Mouse (Mus musculus) erythroblast, adult 5-6 weeks (primary cell): Measurements from ENCODE around the gene Cyth3. TPM values are rescaled to one million over a fixed set of nuclear protein-coding genes. Genes with fewer than 3 reads are reported as not detected.

Experiments used
- ATAC-seq: replicated peaks from 2 replicates; pipeline ENCODE4 v1.8.0; 2016; ENCODE audit warnings: moderate number of reproducible peaks, mild to moderate bottlenecking, moderate TSS enrichment, inconsistent platforms; ENCODE audit not compliant: poor library complexity, low FRiP score, severe bottlenecking
- total RNA-seq, 2 experiments: library from RNA; stranded (forward) in 1 of 2; stranded (reverse) in 1 of 2; fragments of 150-400 nt in 1 of 2; fragments of 200-764, 138-1000 nt in 1 of 2; gene quantifications; 2 replicates each; pipeline versions ENCODE4 v1.2.3 to v1.2.4; 2015 to 2017; ENCODE audit warnings: low replicate concordance in 2 of 2

Cyth3 gene
- total RNA-seq, 2 experiments from 2014 or later: 106 to 145 TPM

- ATAC-seq: no peak
Measured at GRCm38 (mm10) chr5:143755529-143756141, 133.4 kb downstream of the Cyth3 start.

GRCm38 (mm10) chr5:143757755-143758443, 135.7 kb downstream of the Cyth3 start:
- peak; percentile 44; the same call in 1 of the 2 replicates for ATAC-seq

- no peak for ATAC-seq
Measured at GRCm38 (mm10) chr5:143759554-143759953, 137.3 kb downstream of the Cyth3 start.

Other genes starting within 250 kb of the Cyth3 start
- gene Kdelr2, start 218.6 kb upstream of the Cyth3 start, total RNA-seq (2015; ENCODE audit: low replicate concordance): 17.6 and 19.6 TPM in 2 replicates
- gene Kdelr2, start 218.6 kb upstream of the Cyth3 start, total RNA-seq (2017; ENCODE audit: low replicate concordance): 15.5 and 29.2 TPM in 2 replicates
- 5.2 and 6.7 TPM in 2 replicates for gene Daglb, start 157.9 kb upstream of the Cyth3 start, total RNA-seq (2015; ENCODE audit: low replicate concordance)
- gene Daglb, start 157.9 kb upstream of the Cyth3 start, total RNA-seq (2017; ENCODE audit: low replicate concordance): 7.1 and 8.8 TPM in 2 replicates
- 122 and 144 TPM in 2 replicates for gene Rac1, start 94.4 kb upstream of the Cyth3 start, total RNA-seq (2015; ENCODE audit: low replicate concordance)
- 42.5 and 72.4 TPM in 2 replicates for gene Rac1, start 94.4 kb upstream of the Cyth3 start, total RNA-seq (2017; ENCODE audit: low replicate concordance)
- 6.1 and 9.6 TPM in 2 replicates for gene Usp42, start 109.8 kb downstream of the Cyth3 start, total RNA-seq (2015; ENCODE audit: low replicate concordance)
- gene Usp42, start 109.8 kb downstream of the Cyth3 start, total RNA-seq (2017; ENCODE audit: low replicate concordance): 3.6 and 17.0 TPM in 2 replicates
- gene Eif2ak1, start 195.3 kb downstream of the Cyth3 start, total RNA-seq (2015; ENCODE audit: low replicate concordance): 338 and 412 TPM in 2 replicates
- 746 and 827 TPM in 2 replicates for gene Eif2ak1, start 195.3 kb downstream of the Cyth3 start, total RNA-seq (2017; ENCODE audit: low replicate concordance)